Mouse (Mus musculus) CD4-positive, CD25-positive, alpha-beta regulatory T cell, adult 4 months (primary cell): ENCODE measurements around the gene Gm20388. TPM values are rescaled to one million over a fixed set of nuclear protein-coding genes. Genes with fewer than 3 reads are reported as not detected.
A peak's percentile ranks its signal among the peaks of the same experiment; 100 is the strongest.
"Not testable (repeated sequence)": the region's sequence is repeated elsewhere in the genome, so short reads cannot be mapped to it uniquely, and the experiment has no call there.

Experiments
- ATAC-seq: one replicate; pipeline ENCODE4 v1.8.0; 2017
- polyA plus RNA-seq, 2 experiments: library from polyadenylated mRNA; unstranded; fragments of 100-300 nt; shearing (Covaris generic); gene quantifications; one replicate each; pipeline ENCODE4 v1.2.1; 2017

Gene Gm20388
- polyA plus RNA-seq, 2 experiments from 2014 or later: 10.7 to 12.8 TPM

DNA sequence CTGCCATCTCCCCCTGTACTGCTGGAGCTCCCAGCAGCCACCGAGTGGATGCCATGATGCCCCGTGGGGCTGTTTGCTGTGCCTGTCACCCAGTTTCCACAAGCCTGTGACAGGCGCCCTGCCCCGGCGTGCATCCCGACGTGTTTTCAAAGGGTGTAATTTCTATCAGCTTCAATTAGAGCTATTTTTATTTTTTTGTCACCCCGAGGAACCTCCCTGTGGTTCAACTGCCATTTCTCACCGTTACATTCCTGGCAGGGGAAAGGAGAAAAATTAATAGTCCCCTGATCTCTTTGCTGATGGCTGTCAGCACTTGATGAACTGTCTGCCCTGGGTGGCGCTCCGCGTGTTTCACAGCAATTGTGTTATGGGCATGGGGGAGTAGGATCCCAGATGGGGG, 432.9 kb downstream of the Gm20388 start:
- no peak for ATAC-seq

DNA sequence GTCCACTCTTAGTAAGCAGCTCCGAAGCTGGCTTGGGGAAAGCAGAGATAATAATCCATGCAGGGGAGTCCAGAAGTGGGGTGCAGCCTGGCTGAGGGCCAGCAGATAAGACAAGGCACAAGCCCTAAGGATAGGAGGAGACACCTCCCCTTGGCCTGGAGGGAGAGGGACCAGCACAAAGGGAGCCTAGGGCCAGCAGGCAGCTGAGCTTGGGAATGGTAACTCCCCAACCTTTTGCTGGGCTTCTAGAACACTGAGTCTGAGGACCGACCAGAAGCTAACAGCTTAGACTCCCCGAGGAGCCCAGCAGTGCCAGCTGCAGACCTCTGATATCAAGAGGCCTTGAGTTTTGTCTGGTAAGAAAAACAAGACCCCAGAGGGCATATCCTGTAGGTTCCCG, 433.5 kb downstream of the Gm20388 start:
- no peak for ATAC-seq

DNA sequence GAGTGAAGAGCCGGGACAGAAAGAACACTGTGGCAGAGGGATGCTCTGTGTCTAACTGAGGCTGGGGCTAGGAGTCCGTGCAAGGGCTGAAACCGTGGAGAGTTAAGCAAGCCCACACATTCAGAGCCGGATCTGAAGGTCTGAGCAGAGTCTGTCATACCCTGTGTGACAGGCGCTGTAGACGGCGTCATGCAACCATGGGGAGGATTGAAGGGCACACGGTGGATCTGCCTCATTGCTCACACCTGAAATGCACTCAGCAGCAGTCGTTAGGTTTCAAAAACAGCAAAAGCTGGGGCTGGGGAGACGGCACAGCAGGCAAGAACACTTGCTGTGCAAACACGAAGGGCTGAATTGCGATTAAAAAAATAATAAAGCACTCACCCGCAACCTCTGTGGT, 433.9 kb downstream of the Gm20388 start:
- ATAC-seq: no peak

DNA sequence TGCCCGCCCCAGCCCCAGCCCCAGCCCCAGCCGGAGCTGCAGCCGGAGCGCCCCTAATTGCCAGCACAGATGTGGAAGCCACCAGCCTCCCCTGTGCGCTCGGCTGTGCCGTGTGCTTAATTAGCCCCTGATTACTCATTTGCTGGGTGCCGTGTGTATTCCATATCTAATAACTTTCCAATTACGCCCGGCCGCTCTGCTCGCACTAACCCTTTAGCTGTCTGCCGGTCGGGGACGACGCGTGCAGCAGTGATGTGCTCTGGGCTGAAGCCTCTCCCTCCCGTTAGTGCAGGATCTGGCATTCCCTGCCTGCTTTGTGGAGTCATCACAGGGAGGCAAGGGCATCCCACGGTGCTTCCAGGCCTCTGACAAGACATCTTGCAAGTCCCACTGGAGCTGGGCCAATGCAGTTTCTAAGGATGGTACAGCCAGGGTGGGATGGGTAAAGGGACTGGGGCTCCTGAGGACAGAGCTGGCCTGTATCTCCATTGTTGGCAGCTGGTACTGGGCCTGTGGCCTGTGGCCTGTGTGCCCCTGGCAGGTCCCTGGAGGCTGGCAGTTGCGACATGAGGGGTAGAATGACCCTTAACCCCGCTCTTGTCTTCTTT, 437.2 kb downstream of the Gm20388 start:
- ATAC-seq: no peak

DNA sequence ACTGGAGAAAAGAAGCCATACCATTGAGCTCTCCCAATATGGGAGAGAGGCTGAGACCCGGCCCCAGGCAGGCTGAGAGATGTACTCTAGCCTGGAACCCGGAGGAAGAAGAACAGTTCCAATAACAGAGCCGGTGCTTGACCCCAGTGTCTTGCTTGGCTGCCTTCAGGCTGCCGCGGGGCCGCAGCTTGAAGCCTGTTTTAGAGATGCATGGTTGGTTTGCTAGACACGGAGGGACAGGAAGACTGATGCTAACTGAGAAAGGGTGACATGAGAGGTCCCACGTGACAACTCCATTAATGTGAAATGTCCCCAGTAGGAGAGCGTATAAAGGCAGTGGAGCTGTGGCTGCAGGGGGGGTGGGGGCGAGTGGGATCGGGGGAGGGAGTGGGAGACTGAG, 438.3 kb downstream of the Gm20388 start:
- no peak for ATAC-seq

DNA sequence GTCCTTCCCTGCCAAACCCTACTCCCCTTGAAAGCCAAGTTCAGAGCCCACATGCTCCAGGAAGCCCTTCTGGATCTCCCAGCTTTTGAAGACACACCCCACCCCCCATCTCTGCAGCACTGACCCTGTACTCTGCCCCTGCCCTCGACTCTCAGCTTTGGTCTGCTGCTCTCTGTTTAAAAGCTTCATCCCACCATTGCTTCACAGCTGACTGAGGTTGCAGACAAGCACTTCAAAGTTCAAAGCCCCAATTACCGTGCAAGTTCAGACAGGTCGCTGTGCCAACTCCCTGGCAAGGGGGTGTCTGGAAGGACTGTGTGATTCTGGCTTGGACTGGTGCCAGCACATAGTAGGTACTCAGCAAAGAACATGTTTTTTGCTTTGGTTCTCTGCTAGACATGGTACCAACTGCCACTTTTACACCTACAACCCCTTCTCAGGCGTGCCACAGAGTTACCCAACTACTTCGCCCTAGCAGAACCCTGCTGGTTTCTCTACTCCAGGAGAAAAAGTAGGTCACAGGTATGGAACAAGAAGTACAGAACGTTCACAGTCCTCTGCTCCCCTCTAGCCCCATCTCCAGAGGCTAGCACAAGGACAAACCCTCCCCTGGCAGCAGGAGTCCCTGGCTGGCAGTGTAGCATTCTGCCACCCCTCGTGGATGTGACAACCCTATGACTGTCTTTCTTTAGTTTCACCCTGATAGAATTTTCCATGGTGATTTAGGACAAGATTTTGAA, 440.9 kb downstream of the Gm20388 start:
- no peak for ATAC-seq

DNA sequence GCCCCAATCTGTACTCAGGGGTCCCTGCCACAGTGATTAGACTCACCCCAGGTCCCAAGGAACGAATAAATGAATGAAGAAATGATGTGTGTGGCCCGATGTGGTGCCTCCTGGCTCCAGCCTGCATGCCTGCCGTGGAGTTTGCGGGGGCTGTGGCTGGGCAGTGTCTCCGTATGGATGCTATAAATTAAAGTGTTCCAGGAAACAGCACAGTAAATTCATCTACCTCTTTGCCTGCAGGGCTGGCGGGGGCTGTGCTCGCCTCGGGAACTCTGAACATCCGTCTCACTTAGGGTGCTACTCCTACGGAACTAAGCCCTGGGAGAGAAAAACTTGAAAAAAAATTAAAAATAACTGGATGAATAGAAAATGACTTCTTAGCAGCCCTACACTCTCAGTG, 441.5 kb downstream of the Gm20388 start:
- ATAC-seq: no peak

DNA sequence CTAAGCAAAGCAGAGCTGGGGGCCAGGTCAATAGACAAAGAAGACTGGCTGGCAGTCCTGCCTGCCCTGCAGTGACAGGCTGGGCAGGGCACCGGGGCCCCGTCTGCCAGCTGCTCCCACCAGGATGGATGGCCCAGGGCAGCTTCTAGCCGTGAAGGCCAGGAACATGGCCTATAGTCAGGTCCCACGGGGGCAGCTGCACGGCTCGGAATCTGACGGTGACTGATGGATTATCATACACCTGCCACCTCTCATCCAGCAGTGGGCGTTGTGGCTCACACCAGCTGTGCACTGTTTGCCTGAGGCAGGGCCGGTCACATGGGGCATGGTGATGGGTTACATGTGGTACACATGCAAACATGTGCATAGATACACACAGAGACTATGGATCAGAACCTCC, 445.4 kb downstream of the Gm20388 start:
- ATAC-seq: no peak

DNA sequence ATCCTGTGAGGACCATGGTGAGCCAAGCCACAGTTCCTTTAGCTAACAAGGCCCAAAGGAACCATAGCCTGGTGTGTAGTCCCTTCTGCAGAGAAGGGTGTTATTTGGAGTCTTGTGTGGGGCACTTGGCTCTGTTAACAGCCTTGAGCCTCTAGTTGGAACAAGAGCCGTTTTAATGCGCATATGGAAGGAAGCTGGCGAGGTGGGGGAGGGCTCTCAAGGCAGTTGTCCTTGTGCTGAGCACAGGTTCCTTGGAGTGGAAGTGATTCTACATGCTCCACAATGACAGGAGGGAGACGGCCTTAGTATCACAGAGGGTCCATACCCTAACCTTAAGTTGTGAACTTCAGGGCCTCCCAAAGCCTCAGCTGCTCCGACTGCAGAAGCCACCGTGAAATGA, 446.9 kb downstream of the Gm20388 start:
- no peak for ATAC-seq

DNA sequence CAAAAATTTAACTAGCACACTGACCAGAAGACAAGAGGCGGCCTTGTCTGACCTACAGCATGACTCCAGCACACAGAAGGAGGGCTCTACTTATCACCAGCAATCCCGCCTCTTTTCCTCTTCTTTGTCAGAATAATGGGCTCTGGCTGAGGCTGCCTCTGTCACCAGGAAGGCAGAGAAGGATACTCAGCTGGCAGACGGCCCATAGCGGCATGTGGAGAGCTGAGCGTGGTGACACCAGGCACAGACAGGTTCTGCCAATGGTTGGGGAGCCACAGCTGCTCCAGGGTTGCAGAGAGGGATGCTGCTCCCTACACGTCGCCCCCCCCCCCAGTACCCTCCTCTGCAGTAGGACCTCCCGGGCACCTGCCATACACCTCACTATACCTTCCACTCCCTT, 450.7 kb downstream of the Gm20388 start:
- ATAC-seq: no peak

DNA sequence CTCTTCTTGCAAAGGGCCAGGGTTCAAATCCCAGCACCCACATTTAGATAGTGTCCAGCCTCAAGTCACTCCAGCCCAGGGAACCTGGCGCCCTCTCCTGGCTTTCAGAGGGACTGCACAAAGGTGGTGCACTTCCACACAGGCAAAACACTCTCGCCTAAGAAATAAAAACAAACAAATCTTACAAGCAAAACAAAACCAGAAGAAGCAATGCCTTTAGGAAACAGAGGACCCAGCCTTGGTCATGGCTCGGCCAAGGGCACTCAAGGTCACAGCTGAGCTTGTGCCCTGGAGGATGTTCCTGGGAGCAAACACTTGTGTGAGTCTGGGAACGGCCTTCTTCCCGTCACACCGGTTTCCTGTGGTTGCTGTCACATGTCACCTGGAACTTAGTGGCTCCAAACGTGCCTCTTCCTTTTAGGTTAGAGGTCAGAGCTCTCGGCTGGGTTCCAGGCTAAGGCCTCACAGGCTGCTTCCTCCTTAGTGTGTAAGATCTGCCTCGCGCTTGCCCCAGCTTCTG, 453.0 kb downstream of the Gm20388 start:
- no peak for ATAC-seq

DNA sequence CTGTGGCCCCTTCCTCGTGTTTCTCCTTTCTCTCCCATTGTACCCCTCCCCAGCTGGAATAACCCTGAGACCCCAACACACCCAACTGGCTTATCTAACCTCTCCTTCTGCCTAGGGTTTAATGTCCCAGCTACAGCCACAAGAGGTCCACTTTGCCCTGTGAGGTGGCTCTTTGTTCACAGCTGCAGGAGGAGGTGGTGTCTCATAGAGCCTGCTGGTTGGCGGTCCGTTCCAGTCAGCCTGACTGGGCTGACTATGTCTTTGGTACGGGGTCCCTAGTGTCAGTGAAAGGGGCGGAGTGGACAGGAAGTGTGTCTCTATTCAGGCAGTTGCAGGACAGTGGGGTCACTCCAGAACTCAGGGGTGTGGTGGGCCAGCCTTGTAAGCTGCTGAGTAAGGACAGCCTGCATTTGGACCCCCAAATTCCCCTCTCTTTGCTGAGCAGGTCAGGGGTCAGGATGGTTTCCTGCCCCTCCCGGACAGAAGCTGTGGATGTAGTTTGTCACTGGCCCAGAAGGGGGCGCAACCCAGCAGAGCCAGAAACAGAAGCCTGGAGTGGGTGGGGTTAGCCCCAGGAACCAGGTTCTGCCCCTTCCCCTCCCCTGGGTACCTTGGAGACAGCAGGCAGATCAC, 453.6 kb downstream of the Gm20388 start:
- peak; percentile 36 for ATAC-seq

DNA sequence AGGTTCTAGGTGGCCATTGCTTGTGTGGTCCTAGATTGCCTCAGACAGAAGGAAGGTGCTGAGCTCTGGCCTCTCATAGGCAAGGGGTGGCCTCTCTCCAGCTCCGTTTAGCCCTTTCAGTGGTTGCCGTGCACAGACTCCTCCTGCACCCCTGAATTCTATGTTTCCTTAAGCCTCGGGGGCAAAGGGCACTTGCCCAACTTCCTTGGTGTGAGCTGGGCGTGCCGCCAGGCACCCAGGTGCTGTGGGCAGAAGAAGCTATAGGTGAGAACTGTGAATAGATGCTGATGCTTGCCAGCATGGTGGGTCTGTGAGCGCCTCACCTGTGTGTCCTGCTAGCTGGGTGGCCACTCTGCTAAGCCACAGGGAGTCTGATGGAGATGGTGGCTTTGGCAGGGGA, 456.2 kb downstream of the Gm20388 start:
- ATAC-seq: no peak

DNA sequence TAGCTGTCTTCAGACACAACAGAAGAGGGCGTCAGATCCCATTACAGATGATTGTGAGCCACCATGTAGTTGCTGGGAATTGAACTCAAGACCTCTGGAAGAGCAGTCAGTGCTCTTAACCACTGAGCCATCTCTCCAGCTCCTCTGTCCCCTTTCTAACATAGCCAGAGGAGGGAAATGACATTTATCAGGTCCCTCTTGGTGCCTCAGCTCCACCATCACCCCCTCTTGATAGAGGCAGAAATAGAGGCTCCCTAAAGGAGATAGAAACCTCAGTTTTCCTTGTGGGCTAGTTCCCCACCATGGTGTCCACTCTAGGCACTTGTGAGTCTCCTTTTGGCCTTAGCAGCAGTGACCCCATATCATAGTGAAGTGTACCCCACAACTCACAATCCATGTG, 457.6 kb downstream of the Gm20388 start:
- ATAC-seq: not testable (repeated sequence)

DNA sequence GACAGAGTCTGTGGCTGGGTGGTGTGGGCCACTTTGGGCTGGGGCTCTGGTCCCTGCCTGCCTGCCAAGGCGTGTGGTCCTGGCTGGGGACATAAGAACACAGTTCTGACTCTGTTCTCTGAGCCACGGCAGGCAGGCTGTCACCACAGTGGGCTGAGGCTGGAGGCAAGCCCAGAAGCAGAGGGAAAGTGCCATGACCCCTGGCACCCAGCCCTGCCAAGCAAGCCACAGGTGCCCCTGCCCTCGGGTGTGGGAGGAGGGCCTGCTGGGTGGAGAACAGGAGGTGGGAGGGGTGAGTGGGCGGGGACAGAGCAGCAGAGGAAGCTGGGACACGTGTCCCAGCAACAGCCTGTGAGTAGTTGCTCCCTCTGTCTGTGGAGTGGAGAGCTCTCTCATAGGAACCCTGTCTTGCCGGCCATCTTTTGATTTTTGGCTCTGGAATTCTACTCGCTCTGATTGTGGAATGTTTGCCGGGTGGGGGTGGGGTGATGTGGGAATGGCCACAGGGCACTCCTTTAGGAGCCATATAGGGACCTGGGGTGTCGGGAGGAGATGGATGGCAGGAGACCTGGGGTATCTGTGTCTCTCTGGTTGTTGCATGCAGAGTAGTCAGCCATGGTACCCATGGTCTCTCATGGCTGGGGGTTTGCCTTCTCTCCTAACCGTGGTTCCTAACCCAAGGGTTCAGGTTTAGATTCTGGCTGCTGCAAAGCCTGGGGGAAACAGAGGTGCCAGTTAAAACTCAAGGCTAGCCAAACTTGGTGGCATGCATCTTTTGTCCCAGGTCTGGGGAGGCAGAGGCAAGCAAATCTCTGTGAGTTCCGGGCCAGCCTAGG, 458.4 kb downstream of the Gm20388 start:
- ATAC-seq: peak; percentile 97

DNA sequence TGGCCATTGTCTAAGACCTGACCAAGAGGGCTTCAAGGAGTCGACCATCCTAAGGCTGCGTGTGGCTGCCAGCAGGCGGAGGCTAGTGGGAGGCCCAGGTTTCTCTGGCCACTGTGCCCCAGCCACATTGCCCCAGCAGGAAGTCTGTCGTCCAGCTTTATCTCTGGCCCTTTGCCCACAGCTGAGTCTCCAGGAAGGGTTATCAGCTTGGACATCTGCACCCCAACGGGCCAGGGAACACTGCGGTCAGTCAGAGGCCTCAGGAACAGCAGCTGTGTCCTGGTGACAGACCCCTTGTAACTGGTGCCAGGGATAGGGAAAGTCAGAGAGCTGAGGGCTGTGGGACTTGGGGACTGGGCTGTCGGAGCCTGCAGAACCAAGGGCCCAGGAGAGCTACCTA, 459.3 kb downstream of the Gm20388 start:
- ATAC-seq: no peak

DNA sequence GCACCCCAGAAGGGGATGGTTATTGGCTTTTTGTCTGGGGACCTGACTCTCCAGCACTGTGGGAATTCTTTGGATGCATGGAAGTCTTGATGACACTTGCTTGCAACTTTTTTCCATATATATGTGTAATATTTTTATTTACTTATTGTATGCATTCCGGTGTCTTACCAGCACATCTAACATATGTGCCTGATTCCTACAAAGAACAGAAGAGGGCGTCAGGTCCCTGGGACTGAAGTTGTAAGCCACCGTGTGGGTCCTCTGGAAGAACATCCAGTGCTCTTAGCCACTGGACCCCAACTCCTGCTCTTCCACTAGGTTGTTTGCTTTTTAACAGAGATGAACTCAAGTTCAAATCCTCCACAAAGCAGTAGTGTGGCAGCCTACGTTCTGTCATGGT, 459.8 kb downstream of the Gm20388 start:
- ATAC-seq: no peak

DNA sequence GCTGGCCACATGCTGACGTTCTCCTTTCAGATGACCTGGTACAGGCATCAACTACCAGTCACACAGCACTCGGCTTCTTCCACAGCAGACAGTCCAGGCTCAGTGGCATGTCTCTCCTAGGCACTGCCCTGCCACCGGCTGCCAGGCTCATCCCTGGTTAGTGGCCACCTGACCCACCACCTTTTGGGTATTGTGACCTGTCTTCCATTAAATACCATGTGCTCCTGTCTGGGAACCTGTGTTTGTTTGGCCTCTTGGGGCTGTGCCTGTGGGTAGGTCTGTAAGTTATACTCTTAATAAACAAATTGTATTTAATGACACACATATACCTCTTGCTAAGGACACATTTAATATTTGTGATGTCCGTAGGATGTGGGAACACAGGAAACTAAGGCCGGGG, 460.5 kb downstream of the Gm20388 start:
- no peak for ATAC-seq

DNA sequence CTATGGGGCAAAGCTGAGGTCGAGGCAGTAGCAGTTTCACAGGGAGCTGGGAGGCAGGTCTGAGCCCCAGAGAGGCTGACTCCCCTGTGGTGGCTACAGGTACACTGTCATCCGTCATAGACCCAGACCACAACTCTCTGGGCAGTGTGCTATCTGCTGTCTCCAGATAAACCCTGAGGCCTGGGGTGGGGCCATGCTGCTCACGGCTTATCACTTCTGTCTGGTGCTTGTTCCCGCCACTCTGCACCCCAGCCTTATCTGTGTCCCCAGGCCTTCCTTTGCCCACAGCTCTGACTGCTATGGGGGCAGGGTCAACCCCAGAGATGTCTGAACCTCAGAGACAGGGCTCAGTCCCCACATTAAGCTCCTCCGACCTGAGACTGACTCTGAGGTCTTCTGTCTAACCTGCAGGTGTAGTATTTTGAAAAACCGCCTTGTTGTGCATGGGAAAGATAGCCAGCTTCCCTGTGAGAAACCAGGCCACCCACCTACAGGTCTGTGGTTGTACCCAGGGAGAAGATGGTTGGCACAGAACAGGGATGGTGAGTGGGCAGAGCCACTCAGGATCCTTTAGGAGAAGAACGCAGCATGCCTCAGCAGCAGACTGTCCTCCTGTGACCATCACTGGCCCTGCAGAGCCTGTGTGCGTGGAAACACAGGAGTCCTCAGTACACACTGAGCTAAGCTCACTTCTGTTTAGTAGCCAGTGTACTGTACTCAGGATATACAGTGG, 461.2 kb downstream of the Gm20388 start:
- ATAC-seq: no peak

DNA sequence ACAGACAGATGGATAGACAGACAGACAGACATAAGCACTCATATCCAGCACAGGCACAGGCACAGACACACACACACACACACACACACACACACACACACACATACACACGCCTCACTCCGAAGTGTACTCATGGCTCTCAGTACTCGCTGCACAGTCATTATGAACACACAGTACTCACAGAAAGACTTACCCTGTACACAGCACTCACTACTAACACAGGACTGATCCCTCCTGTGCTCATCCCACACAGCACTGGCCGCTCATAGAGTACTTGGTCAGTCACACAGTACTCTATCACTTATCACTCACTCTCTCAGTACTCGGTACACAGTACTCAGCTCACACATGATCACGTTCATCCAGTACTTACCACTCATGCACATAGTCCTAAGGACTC, 462.0 kb downstream of the Gm20388 start:
- no peak for ATAC-seq

DNA sequence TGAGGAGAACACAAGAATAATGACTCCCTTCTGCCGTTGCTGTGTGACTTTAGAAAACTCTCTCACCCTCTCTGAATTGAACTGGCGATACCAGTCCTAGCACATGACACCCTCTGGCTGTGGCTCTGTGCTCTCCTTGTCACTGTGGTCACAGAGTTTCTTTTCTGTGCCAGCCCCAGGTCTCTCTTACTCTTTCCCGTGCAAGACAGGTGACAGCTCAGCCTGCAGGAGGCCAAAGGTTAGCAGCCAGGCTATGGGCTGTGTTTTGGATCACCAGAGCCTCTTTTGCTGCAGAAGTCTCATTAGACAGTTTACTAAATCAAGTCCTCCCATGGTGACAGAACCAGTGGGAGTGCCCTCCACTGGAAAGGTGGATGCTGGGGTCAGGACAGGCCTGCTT, 463.0 kb downstream of the Gm20388 start:
- no peak for ATAC-seq

DNA sequence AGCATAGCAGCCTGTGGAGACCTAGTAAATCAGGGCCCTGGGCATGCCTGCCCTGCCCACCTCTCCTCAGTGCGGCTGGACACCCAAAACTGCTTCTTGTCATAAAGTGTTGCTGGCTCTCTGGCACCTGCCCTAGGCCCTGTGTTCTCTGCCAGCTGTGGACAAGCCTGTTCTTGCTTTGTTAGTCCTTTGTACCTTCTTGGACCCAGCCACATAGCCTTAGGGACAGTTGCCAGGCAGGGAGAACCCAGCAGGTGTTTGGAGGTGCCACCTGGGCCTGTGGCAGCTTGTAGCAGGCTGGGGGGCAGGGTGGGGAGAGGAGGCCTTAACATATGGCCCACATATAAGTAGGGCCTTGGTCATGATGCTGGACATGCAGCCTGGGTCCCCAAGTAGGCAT, 463.4 kb downstream of the Gm20388 start:
- no peak for ATAC-seq
